Mouse (Mus musculus) stomach, embryonic 16.5 days (tissue): ENCODE measurements around the gene Clint1. TPM values are rescaled to one million over a fixed set of nuclear protein-coding genes. Genes with fewer than 3 reads are reported as not detected.
A peak's percentile ranks its signal among the peaks of the same experiment; 100 is the strongest.

ENCODE experiments used
- ATAC-seq: fragments of 200-750 bp; cut with Nextera tagmentation; 2 replicates; pipeline ENCODE4 v1.8.0; 2017; ENCODE audit warnings: moderate number of reproducible peaks, moderate TSS enrichment; ENCODE audit not compliant: insufficient read depth, low FRiP score
- H3K27ac ChIP-seq: fragments of 300-500 bp; sonication (generic); 2 replicates; pipeline ENCODE4 v1.5.1; 2014; ENCODE audit warnings: low read length
- H3K27me3 ChIP-seq: fragments of 300-500 bp; sonication (generic); 2 replicates; pipeline ENCODE4 v1.6.1; 2014; ENCODE audit warnings: low read length, control low read depth, mixed read lengths; ENCODE audit not compliant: control insufficient read depth, insufficient read depth
- H3K36me3 ChIP-seq: fragments of 300-500 bp; sonication (generic); 2 replicates; pipeline ENCODE4 v1.6.1; 2014; ENCODE audit warnings: low read length; ENCODE audit not compliant: control insufficient read depth, insufficient read depth
- H3K4me1 ChIP-seq: fragments of 300-500 bp; sonication (generic); 2 replicates; pipeline ENCODE4 v1.6.1; 2014; ENCODE audit warnings: low read length, control low read depth, mixed read lengths; ENCODE audit not compliant: control insufficient read depth, insufficient read depth
- H3K4me2 ChIP-seq: fragments of 300-500 bp; sonication (generic); 2 replicates; pipeline ENCODE4 v1.6.1; 2014; ENCODE audit warnings: low read depth, low read length, mixed read lengths
- H3K4me3 ChIP-seq: fragments of 300-500 bp; sonication (generic); replicated peaks from 2 replicates; pipeline ENCODE4 v1.5.1; 2014; ENCODE audit warnings: mild to moderate bottlenecking, low read length
- H3K9ac ChIP-seq: fragments of 300-500 bp; sonication (generic); 2 replicates; pipeline ENCODE4 v1.6.1; 2014; ENCODE audit warnings: low read length
- H3K9me3 ChIP-seq: fragments of 300-500 bp; sonication (generic); replicated peaks from 2 replicates; pipeline ENCODE4 v1.6.1; 2016; ENCODE audit warnings: low read length, control low read depth; ENCODE audit not compliant: control insufficient read depth
- WGBS: fragments of 180-500 bp; shearing (Covaris S2); extraction: QIAGEN DNeasy Blood & Tissue Kit; methylation state at CpG from one replicate; pipeline ENCODE4 v1.1.7; 2014; 5-methylcytosine and 5-hydroxymethylcytosine counted together
- polyA plus RNA-seq: library from polyadenylated mRNA; unstranded; fragments of >200 nt; fragmentation: Nextera tagmentation; extraction: Ambion mirVana; gene quantifications from 2 replicates; pipeline ENCODE4 v1.2.1, GENCODE M21; 2015

Gene Clint1
- polyA plus RNA-seq = 82.4 and 85.6 TPM in 2 replicates

DNA sequence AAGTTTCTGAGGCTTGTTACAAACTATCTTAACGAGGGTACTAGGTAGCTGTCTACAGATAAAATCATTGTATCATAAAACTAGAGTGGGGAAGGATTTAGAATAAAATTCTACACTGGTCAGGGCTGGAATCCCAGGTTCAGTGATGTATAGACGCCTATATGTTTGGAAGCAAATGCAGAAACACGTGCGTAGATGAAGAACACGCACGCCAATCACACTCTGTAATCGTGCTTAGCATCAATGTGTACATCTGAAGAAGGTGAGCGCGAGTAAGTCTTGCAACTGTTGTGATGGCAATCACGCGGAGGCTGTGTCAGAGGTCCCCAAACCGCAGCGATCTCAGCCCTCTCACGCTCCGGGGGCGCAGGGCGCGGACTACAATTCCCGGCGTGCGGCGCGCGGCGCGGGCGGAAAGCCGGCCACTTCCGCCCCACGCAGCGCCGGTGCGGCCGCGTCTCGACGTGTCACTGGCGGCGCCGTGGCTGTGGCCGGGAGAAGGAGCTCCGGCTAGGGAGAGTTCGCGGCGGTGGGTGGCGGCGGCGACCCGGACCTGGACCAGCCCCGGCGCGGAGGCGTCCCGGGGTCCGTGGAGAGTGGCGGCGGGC lies at the start of gene Clint1:
TSS of gene Clint1 (plus strand) at position 536 of the 608 bp plus-strand sequence.
- ATAC-seq = peak; percentile 89
- WGBS = under 1% methylated on average over 57 of the region's 57 CpGs
- Histone ChIP-seq H3K4me1 (peaks cover 20% of the 10 kb centered on the region), H3K27ac (peak within 1 kb of the TSS; percentile 87), H3K9me3 (no peaks in the 10 kb centered on the region), H3K36me3 (0 out of 2 replicates have a peak, but pooled peaks cover 3% of the 10 kb centered on the region), H3K4me3 (peak within 1 kb of the TSS; percentile 98), H3K4me2 (peak within 1 kb of the TSS; percentile 72), H3K9ac (peak within 1 kb of the TSS; percentile 99), H3K27me3 (no peaks in the 10 kb centered on the region)

DNA sequence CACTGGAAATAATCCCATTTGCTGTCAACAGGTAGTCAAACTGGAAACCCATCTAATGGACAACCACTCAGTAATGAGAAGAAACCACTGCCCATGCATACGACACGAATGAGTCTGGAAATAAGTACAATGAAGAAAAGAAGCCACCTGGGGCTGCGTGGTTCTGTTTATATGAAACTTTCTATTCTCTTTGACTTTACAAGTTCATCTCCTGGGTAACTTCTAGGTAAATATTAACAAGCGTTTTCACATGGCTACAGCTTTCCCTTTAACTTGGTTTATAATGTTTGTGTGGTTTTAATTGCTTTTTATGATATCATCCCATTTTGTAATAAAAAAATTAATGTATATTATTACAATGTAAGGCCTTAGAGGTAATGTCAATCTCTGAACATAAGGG lies 47.8 kb upstream of the Clint1 start:
- no peaks in the 10 kb centered on the region for H3K36me3 ChIP-seq
- H3K27me3 ChIP-seq = no peaks in the 10 kb centered on the region
- H3K9me3 ChIP-seq = no peaks in the 10 kb centered on the region
- no peak overlapping the region for H3K4me3 ChIP-seq
- WGBS = 66% methylated on average over 4 of the region's 4 CpGs
- no peak overlapping the region for H3K4me2 ChIP-seq
- H3K4me1 ChIP-seq = 0 out of 2 replicates have a peak, but pooled peaks cover 2% of the 10 kb centered on the region
- H3K27ac ChIP-seq = no peak overlapping the region
- no peak for ATAC-seq
- H3K9ac ChIP-seq = no peak overlapping the region

DNA sequence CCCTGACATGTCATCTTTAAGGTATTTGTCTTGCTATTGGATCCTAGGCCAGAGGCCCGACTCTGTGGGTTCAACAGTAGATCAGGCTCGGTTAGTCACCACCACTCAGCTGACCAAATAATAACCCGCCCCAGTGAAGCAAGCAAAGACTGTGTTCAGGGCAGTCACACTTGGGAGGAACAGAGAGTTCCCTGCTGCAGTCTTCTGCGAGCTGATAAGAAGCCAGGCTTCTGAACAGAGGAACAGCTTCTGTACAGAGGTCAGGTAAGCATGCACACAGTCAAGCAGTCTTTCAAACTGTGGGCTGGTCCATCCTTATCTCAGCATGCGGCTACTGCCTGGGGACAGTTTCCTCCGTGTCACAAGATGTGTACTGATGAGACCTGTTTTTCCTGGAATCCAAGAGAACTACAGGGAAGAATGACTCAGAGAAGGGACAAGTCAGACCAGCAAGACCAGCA lies 46.5 kb upstream of the Clint1 start:
- no peak overlapping the region for H3K4me2 ChIP-seq
- H3K27me3 ChIP-seq = no peaks in the 10 kb centered on the region
- no peaks in the 10 kb centered on the region for H3K9me3 ChIP-seq
- peak overlapping the region; percentile 46 for H3K27ac ChIP-seq
- H3K9ac ChIP-seq = no peak overlapping the region
- no peaks in the 10 kb centered on the region for H3K36me3 ChIP-seq
- ATAC-seq = peak; percentile 90
- no peaks in the 10 kb centered on the region; the same call in 1 of the 2 replicates for H3K4me1 ChIP-seq
- 48% methylated on average over 6 of the region's 6 CpGs for WGBS
- H3K4me3 ChIP-seq = no peak overlapping the region

DNA sequence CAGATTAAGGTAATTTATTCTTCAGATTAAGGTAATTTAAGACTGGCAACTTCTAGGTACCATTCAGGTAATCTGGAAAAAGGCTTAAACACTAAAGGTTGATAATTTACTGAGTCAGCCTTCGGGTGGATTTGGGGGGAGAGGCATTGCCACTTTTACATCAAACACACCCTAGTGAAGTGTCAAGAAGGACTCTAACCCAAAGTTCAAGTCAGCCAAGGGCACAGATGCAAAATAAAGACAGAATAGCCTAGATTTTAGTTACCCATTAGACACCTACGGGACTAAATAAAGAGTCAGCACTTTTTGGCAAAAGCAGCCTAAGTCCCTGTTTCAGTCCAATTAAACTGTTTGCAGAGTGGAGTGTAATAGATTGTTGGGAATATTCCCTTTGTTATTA lies 46.0 kb upstream of the Clint1 start:
- peak overlapping the region; percentile 46 for H3K27ac ChIP-seq
- no peaks in the 10 kb centered on the region for H3K27me3 ChIP-seq
- H3K4me2 ChIP-seq = no peak overlapping the region
- ATAC-seq = no peak
- no peak overlapping the region for H3K4me3 ChIP-seq
- no peaks in the 10 kb centered on the region for H3K36me3 ChIP-seq
- 67% methylated on average over 2 of the region's 2 CpGs for WGBS
- no peaks in the 10 kb centered on the region for H3K9me3 ChIP-seq
- H3K4me1 ChIP-seq = no peaks in the 10 kb centered on the region; the same call in 1 of the 2 replicates
- H3K9ac ChIP-seq = no peak overlapping the region

DNA sequence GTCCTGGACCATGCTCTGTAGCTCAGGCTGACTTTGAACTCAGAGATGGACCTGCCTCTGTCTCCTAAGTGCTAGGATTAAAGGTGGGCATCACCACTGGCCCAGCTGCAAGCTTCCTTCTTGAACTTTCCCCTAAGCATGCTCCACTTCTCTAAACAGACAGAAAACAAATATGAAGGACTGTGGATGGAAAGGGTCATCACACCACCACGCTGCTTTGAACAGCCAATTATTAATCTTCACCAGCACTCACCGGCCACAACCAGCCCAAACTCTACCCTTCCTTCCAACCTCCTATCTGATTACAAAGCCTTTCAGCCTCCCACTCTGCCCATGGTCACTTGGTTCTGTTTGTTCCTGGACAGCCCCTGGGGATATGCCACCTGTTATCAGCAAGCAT lies 45.6 kb upstream of the Clint1 start:
- Histone ChIP-seq H3K9me3 (no peaks in the 10 kb centered on the region), H3K27me3 (no peaks in the 10 kb centered on the region), H3K4me2 (no peak overlapping the region), H3K36me3 (no peaks in the 10 kb centered on the region), H3K9ac (no peak overlapping the region), H3K4me1 (no peaks in the 10 kb centered on the region; the same call in 1 of the 2 replicates), H3K27ac (peak overlapping the region; percentile 46; the same call in 1 of the 2 replicates), H3K4me3 (no peak overlapping the region)
- no peak for ATAC-seq
- 70% methylated on average over 2 of the region's 2 CpGs for WGBS

DNA sequence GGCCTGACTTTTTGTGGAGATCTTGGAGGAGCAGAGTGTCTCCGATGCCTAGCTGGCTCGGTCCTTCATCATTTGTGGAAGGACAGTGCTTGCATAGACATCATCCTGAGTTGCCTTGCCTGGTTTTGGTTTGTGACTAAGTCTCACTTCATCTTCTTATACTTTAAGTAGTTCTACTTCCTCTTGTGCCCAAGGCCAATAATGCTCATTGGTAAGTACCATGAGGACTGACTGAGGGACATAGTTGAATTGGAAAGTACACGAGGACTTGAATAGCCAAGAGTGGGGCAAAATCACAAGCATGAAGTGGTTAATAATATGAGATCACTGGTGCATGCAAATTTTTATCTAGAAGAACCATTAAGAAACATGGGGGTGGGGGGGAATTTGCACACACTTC lies 45.0 kb upstream of the Clint1 start:
- H3K27me3 ChIP-seq = no peaks in the 10 kb centered on the region
- H3K4me3 ChIP-seq = no peak overlapping the region
- 87% methylated on average over 3 of the region's 3 CpGs for WGBS
- H3K4me1 ChIP-seq = no peaks in the 10 kb centered on the region; the same call in 1 of the 2 replicates
- H3K27ac ChIP-seq = no peak overlapping the region
- H3K9me3 ChIP-seq = no peaks in the 10 kb centered on the region
- H3K4me2 ChIP-seq = no peak overlapping the region
- no peaks in the 10 kb centered on the region for H3K36me3 ChIP-seq
- no peak for ATAC-seq
- H3K9ac ChIP-seq = no peak overlapping the region

DNA sequence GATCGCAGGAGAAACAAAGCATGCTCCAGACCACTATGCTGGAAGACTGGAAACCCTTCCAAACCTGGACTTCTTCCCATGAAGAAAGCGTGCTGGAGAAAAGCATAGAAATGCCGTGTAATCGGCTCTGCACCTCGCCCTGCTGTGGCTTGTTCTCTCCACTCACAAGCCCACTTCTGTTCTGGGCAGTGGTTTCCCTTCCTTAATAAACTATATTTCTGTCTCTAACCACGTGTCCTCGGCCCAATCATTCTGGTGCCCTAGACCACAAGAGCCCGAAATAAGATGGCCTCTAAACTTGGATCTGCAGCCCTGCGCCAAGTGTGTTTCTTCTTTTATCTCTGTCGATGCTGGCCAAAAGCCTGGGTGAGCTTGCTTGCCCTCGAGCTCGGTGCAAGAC lies 44.0 kb upstream of the Clint1 start:
- no peak overlapping the region for H3K4me3 ChIP-seq
- H3K4me2 ChIP-seq = no peak overlapping the region
- H3K9me3 ChIP-seq = no peaks in the 10 kb centered on the region
- H3K9ac ChIP-seq = no peak overlapping the region
- H3K27me3 ChIP-seq = no peaks in the 10 kb centered on the region
- WGBS = 79% methylated on average over 12 of the region's 12 CpGs
- no peaks in the 10 kb centered on the region; the same call in 1 of the 2 replicates for H3K4me1 ChIP-seq
- H3K36me3 ChIP-seq = no peaks in the 10 kb centered on the region
- no peak for ATAC-seq
- no peak overlapping the region for H3K27ac ChIP-seq

DNA sequence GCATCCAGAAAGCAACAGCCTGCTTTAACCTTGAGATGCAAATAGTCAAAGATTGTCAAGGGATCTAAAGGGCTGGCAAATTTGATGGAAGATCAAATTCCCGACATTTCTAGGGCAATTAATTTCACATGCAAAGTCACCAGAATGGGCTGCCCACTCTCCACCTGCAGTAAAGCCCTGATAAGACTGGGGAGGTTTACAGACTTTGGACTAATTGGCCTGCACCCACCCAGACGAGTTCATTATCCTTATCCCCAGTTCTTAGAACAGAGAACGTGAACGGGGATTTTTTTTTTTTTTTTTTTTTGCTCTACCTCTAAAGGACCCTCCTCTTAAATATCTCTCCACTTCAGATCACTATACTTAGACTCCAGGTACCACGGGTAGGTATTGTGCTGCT lies 42.4 kb upstream of the Clint1 start:
- no peak for ATAC-seq
- no peak overlapping the region for H3K4me3 ChIP-seq

DNA sequence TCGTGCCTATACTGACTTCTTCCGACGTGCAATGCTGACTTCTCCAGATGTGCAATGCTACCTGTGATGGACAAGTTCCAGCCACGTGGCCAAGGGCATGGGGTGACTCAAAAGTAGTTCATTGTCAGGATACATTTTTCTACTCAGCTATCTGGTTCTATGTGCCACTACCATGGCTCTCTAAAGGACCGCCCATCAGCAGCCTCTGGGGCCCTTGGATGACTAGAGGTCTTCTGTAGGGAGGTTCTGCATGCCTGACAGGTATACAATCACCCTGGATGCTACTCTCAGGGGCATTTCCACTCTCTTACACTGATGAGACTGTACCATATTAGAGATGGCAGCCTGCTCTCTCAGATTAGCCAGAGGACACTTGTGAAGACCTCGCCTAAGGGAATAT lies 41.8 kb upstream of the Clint1 start:
- H3K9me3 ChIP-seq = no peaks in the 10 kb centered on the region
- no peak overlapping the region for H3K4me3 ChIP-seq
- no peaks in the 10 kb centered on the region; the same call in 1 of the 2 replicates for H3K4me1 ChIP-seq
- H3K36me3 ChIP-seq = no peaks in the 10 kb centered on the region
- no peak for ATAC-seq
- H3K4me2 ChIP-seq = no peak overlapping the region
- H3K27ac ChIP-seq = peak overlapping the region; percentile 50; the same call in 1 of the 2 replicates
- 72% methylated on average over 6 of the region's 6 CpGs for WGBS
- H3K9ac ChIP-seq = no peak overlapping the region
- H3K27me3 ChIP-seq = no peaks in the 10 kb centered on the region

More for the DNA sequence above, 42.4 kb upstream of the Clint1 start:
- Histone ChIP-seq H3K27ac (0 out of 2 replicates have a peak overlapping the region, but pooled peaks have one; percentile 50), H3K4me2 (no peak overlapping the region), H3K9ac (no peak overlapping the region), H3K36me3 (no peaks in the 10 kb centered on the region), H3K9me3 (no peaks in the 10 kb centered on the region), H3K27me3 (no peaks in the 10 kb centered on the region), H3K4me1 (no peaks in the 10 kb centered on the region; the same call in 1 of the 2 replicates)
- WGBS = 56% methylated on average over 5 of the region's 5 CpGs
